Mouse (Mus musculus): ENCODE results near the gene Avpr1b.
"Not testable (repeated sequence)": the region's sequence is repeated elsewhere in the genome, so short reads cannot be mapped to it uniquely, and the experiment has no call there.

Avpr1b gene

DNA sequence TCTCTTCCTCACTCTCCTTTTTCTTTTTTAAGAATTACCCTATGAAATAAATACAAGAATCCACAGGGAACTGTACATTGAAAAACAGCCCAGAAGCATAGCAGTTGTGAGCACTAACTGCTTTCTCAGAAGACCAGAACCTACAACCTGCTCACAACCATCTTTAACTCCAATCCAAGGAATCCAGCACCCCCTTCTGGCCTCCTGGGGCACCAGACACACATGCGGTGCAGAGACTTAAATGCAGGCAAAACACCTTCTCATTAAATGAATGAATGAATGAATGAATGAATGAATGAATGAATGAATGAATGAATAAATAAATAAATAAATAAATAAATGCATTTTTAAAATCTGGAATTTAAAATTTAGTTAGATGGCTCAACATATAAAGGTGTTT lies 19.5 kb downstream of the Avpr1b start:
- DNase-seq (ENCODE audit: low spot score) = no peak

DNA sequence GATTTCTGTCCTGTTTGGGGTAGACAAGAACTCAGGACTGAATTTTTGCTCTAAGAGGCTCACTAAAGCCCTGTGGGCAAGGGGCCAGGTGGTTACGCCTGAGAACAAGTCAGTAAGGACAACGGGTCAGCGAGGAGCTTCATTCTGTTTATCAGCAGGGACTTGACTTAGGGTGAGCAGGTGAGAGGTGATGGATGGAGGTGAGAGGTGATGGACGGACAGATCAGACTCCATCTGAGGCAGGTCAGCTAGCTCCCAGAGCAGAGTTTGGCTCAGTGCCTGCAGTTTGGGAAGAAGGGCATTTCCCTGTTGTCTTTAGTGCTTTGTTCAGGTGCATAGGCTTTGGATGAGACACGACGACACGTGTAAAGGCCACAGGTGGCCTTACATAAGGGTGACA lies 20.3 kb downstream of the Avpr1b start:
- DNase-seq (ENCODE audit: low spot score) = no peak

DNA sequence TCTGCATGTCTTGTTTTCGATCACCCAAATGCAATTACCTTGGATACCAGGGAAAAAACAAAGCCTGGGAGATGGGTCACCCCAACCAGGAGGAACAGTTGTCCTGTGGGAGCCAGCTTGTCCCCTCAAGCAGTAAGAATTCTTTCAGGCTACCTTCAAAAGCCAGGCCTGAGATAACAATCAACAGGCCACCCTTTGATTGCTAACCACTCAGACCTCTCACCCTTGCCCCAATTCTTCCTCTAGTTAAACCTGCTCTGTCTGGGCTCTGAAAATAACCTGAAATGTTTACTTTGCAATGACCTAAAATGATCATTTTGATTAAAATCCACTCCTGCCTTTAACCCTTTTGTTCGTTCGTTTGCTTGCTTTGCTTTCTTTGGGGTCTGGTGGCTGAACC lies 24.6 kb downstream of the Avpr1b start:
- peak; percentile 54 for DNase-seq (ENCODE audit: low spot score)

DNA sequence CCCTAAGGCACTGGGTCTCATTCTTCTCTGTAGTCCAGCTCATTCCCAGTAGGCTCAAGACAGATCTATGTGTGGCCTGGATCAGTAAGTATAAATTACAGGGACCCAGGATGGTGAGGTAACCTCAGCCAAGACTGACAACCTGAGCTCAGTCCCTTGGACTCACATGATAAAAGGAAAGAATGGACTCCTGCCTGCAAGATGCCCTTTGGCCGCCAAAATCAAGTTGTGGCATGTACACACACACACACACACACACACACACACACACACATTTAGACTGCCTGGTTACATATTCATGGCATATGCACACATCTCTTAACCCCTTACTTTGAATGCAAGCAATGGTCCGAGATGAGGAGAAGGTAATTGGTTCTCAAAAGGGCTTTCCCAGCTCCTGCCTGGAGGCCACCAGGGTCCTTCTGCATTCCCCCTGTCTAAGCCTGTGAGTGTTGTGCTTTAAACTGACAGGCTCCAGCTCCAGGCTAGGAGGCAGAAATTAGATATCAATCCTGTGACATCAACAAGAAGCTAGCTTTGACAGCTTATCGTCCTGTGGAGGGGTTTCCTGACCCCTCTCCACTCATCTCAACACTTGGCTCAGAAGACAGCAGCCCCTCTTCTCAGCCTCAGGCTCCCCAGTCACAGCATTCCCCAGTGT lies 25.3 kb downstream of the Avpr1b start:
- no peak for DNase-seq (ENCODE audit: low spot score)

DNA sequence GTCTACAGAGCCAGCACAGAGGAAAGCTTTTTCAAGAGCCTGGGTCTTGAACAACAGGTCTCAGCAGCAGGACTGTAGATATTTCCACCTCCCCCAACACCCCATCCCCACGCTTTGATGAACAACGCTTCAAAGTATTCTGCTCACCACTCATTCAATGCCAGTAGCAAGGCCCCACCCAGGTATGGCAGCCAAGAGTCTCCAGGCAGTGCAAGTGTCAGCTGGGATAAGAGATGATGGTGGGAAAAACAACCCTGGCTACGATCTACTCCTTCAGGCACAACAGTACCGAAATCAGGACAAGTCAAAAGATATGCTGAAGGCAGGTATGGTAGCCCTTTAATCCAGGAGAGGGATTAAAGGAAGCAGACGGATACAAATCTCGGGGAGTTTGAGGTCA lies 27.2 kb downstream of the Avpr1b start:
- DNase-seq (ENCODE audit: low spot score) = no peak

DNA sequence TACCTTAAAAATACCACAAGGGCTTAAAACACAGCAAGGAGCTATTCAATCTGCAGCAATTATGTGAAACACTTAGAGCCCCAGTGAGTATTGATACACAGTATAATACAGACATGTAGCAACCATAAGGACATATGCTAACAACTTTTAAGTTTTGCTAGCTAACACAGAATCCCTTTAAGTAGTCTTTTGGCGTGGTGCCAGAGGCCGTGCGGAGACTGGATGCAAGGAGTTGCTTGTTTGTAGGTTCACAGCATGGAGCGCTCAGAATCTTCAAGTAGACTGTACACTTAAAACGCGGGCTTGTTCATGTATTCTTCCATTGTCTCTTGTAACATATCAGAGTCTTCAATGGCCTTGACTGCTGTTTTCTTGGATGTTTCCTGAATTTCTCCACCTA lies 33.2 kb downstream of the Avpr1b start:
- not testable (repeated sequence) for DNase-seq (ENCODE audit: low spot score)

DNA sequence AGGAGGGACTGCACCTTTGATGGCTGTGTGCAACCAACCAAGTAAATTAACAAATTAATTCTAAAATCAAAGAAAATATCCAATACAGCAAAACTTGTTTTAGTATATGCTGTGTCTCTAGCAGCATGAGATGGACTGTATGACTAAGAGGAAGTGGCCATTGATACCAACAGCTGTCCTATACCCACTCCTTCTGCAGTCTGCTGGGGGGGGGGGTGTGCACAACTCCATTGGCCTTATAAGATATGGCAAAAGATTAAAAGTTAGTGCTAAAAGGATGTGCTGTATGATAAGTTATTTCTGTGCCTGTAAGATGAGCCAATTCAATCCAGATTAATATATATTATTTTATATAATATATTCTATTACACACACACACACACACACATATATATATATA lies 35.5 kb downstream of the Avpr1b start:
- DNase-seq (ENCODE audit: low spot score) = no peak

DNA sequence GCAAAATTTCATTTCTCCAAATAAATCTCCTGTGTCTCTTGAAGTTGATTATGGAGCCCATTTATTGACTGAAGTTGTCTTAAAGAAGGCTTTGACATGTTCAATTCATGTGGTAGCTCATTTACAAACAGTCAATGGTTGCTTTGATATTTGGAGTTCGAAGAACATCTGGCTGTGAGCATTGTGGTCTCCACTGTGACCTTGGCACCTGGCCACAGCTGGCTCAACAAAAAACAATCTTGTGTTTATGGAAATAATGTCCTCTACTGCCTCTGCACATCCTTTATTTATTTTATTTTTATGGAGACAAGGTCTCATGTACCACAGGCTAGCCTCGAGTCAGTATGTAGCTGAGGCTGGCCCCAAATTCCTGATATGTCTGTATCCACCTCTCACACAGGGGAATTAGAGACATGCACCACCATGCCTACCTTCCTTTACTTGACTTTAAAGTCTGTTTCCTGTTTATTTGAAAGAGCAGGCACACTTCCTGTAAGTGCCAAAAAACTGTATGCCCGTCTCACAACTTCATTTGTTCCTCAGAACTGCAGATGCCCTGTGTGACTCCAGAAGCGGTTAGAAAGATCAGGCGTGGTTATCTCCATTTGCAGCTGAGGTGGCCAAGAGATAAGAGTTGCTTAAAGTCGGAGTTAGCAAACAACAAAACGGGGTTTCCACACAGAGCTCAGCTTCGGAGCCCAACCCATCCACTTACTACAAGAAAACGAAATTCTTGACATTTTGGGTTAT lies 38.9 kb downstream of the Avpr1b start, which contains the start of gene Ctse:
Ctse (plus strand) TSS at position 516 of the 750 bp plus-strand sequence.
- DNase-seq (ENCODE audit: low spot score) = no peak

DNA sequence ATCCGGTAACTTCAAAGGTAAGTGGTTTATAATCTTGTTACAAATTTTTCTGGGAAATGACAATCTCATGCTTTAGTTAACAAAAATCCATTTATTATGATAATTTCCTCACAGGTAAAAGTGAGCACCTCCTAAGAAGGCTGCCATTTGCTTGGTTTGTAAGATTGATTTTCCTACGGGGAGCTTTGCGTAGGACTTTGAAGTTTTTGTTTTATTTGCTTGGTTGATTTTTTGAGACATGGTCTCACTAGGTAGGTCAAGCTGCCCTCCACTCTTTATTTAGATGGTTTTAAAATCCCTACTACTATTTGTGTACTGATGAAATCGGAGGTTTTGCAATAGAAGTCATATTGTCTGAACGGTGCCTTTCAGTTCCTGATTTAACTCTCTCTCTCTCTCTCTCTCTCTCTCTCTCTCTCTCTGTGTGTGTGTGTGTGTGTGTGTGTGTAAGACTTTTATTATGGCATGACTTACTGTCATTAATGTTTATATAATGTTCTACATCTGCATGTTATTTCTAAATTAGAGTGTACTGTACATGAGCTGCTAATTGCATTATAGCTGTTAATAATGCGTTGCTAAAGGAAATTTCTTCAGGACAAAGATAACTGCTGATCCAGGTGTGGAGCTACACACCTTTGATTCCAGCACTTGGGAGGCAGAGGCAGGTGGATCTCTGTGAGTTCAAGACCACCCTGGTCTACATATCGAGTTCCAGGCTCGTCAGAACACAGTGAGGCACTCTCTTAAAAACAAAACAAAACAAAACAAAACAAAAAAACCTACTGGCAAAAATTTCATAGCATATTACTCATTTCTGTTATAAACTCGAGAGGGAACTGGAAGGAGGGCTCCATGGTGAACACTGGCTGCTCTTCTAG lies 39.7 kb downstream of the Avpr1b start:
- DNase-seq (ENCODE audit: low spot score) = no peak

DNA sequence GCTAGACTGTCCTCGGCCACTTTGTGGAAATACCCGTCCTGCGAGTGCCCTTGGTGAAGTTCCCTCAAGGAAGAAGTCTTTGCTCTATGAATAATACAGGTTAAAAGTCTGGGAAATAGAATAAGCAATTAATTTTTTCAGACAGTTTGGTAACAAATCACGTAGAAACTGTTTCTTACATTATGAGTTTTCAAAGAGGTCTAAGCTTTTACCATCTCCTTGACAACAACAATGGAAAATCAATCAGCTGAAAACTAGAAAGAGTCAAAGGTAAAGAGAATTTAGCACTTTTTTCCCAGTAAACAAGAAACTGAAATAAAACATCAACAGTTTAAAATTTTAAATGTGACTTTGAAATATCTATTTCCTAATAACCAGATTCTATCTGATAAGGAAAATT lies 41.0 kb downstream of the Avpr1b start:
- no peak for DNase-seq (ENCODE audit: low spot score)

DNA sequence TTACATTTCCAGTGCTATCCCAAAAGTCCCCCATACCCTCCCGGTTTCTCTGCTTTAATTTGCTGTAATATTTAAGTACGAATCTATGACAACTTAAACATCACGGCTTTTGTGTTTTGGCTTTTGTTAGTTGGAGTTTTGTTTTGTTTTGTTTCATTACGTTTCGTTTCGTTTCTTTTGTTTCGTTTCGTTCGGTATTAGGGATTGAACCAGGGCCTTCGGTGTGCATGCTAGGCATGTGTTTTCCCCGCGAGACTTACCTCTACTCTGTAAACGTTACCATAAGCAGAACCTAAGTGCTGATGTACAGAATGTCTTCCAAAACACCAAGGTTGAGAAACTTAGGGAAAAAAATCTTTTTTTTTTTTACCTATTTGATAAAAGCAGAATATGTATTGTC lies 42.5 kb downstream of the Avpr1b start:
- no peak for DNase-seq (ENCODE audit: low spot score)

DNA sequence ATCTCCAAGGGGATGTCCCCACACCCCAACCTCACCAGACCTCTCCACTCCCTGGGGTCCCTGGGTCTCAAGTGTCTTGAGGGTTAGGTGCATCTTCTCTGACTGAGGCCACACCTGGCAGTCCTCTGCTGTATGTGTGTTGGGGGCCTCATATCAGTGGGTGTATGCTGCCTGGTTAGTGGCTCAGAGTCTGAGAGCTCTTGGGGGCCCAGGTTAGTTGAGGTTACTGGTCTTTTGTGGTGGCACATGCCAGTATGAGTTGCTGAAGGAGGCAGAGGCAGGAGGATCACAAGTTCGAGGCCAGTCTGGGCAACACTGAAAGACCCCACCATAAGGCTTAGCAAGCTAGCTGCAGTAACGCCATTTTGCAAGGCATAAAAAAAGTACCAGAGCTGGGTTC lies 43.2 kb downstream of the Avpr1b start:
- no peak for DNase-seq (ENCODE audit: low spot score)

DNA sequence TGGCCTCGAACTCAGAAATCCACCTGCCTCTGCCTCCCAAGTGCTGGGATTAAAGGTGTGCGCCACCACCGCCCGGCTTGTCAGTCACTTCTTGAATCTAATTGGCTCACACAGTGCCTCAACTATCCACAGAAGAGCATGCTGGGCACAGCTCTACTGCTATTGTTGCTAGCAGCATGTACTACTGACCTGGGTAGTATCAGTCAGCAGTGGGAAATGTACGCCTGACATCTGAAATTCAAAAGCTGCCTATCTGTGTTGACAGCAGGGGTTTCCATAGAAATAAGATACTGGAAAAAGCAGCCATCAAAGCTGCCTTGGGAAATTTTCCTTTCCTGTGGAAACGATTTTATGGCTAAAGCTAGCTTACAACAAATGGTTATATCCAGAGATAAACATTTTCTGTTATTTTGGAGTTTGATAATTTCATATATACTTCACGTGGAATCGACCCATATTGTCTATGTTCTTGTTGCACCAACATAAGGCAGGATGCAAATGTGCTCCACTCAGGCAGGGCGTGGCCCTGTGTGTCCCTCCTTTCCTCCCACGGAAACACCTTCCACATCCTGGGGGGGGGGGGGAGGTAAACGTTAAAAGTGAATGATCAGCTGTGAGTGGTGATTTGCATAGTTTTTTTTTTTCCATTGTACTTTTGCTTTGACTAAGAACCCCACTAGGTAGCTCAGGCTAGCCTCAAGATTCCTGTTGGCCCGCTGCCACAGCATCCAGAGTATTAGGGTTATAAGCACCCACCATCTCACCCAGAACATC lies 53.8 kb downstream of the Avpr1b start:
- no peak for DNase-seq (ENCODE audit: low spot score)

DNA sequence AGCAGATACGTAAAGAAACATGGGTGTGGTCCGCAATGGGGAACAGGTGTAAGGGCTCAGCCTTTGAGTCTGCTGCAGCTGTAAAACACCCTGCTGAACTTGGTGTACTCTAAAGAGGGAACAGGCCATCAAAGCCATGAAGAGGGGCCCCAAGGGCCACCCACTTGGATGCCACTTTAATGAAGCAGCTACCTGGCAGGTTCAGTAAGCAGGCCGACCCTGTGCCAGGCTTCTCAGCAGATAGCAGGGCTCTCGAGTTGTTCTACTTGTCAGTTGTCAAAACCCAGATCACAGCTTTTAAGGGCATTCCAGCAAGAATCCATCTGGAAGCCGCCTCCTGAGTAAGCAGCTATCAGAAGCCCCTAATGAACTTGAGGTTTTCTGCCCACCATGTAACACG lies 56.6 kb downstream of the Avpr1b start:
- DNase-seq (ENCODE audit: low spot score) = no peak

DNA sequence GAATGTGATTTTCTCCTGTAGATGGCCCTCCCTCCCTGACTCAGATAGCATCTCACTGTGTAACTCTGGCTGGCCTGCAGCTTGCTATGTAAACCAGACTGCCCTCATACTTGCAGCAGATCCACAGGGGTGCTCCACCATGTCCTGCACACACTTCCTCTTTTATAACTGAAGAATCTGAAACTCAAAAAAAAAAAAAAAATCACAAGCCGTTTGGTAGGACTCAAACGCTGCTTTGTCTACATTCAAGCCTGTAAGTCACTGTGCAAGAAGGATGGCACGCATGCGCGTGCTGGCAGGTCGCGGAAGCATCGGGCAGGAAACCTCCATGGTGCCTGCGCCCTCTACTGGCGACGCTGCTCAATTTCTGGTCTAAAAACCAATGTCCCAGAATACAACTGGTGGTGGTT lies 58.9 kb downstream of the Avpr1b start:
- peak; percentile 93 for DNase-seq (ENCODE audit: low spot score)

DNA sequence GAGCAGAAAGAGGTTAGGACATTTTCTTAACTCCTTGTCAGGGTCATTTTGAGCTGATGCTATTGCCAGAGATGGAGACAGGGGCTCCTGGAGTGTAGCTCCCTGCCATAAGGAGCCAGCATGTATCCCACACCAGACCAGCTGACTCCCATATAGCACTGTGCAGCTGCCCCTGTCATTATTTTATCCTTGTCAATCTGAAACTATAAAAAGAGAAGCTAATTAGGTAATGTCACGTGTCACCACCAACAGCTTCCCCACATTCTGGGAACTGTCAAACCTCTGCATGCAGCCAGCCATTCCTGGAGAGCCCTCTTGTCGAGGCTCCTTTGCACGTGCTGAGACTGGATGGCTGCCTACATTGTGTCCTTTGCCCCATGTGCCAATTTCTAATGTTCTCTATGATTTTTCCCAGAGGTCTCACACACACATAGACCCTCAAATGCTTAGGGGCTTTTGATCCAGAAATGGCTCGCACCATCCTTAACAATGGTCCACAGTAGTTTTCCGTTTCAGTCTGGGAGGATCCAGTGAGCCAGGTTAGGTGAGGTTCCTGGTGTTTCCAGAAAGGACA lies 60.6 kb downstream of the Avpr1b start:
- DNase-seq (ENCODE audit: low spot score) = no peak

DNA sequence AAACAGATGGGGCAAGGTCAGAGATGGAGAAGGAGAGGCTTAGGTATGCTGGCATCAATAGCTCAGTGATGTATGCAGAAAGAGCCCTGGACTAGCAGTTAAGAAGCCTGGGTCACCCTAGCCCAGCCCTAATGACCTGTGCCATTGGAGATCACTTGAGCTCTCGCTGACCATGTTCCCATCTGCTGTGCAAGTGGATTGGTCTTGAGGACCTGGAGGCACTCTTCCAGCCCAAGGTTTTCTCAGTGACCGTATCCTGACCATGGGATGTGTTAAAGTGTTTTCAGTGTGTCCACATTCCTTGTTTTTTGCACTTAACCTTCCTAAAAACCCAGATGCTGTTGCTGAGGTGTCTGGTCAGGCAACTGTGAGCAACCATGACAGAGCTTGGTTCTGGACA lies 61.2 kb downstream of the Avpr1b start:
- DNase-seq (ENCODE audit: low spot score) = no peak

DNA sequence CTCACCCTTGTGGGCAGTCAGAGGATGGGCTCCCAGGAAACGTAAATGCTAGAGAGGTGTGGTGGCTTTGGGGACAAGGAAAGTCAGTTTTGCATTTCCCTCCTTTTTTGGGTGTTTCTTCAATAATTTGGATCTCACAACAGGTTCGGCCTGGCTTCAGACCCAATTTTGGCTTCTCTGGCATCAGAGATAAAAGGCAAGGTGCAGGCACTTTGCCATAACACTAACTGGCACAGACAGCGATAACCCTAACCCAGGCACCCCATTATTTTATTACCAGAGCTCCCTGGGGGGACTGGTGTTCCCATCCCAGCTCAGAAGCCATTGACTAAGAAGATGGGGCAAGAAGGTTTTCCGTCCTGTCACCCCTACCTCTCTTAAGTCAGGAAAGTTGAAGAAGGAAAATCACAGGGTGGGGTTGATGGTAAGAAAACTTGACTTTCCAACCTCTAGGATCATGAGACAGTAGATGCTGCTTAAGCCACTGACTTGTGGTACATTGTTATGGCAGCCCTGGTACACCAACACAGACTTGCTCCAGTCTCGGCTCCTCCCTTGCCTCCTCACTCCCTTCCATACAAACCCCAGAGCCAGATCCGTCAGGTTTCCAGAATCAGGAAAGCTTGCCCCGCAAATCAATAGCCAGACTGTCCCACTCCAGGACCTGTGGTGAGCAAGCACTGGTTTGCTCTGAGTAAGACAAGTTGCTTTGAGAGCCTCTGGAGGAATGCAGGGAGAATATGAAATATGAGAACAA lies 61.9 kb downstream of the Avpr1b start:
- no peak for DNase-seq (ENCODE audit: low spot score)
